Mouse (Mus musculus): ENCODE measurements at regions not wholly inside any gene's neighbourhood (a gene's known extent, or its start where the extent isn't known, plus 50 kb on each side); places are given as distances from the start of the nearest gene placed in this dataset.

GRCm38 (mm10) chr8:29274668-29275067 is 1827.2 kb downstream of the Poteg start:
- DNase-seq = no peak

- no peak for DNase-seq
Measured at GRCm38 (mm10) chr8:29278711-29279110, 1831.2 kb downstream of the Poteg start.

- DNase-seq = no peak
Measured at GRCm38 (mm10) chr8:29279276-29279675, 1831.8 kb downstream of the Poteg start.

GRCm38 (mm10) chr8:29290386-29290785 is 1842.9 kb downstream of the Poteg start:
- peak; percentile 6 to 13 for DNase-seq
